Mouse (Mus musculus): ENCODE measurements at regions not wholly inside any gene's neighbourhood (a gene's known extent, or its start where the extent isn't known, plus 50 kb on each side); places are given as distances from the start of the nearest gene placed in this dataset.

GRCm38 (mm10) chr6:95207063-95207462, 90.0 kb downstream of the Kbtbd8 start:
- 37% methylated on average over 2 of the region's 2 CpGs for WGBS
- DNase-seq (ENCODE audit: low spot score) = peak; percentile 67
- Histone ChIP-seq H3K9me3 (ENCODE audit: control insufficient read depth, low read length) (no peaks in the 10 kb centered on the region), H3K36me3 (ENCODE audit: control insufficient read depth, insufficient read depth, low read length) (no peaks in the 10 kb centered on the region), H3K4me2 (ENCODE audit: low read depth, low read length, severe bottlenecking) (no peak overlapping the region), H3K27ac (ENCODE audit: low read depth, low read length) (no peak overlapping the region), H3K27me3 (ENCODE audit: control insufficient read depth, insufficient read depth, low read length) (no peaks in the 10 kb centered on the region; the same call in 1 of the 2 replicates), H3K9ac (ENCODE audit: low read length) (no peak overlapping the region), H3K4me3 (ENCODE audit: low read depth, low read length) (no peak overlapping the region), H3K4me1 (replicated peaks; ENCODE audit: control insufficient read depth, insufficient read depth, low read length) (peaks cover 6% of the 10 kb centered on the region)
- no peak for ATAC-seq (replicated peaks; ENCODE audit: low FRiP score)

- Histone ChIP-seq H3K4me1 (replicated peaks; ENCODE audit: control insufficient read depth, insufficient read depth, low read length) (no peaks in the 10 kb centered on the region), H3K9me3 (ENCODE audit: control insufficient read depth, low read length) (no peaks in the 10 kb centered on the region), H3K9ac (ENCODE audit: low read length) (no peak overlapping the region), H3K36me3 (ENCODE audit: control insufficient read depth, insufficient read depth, low read length) (no peaks in the 10 kb centered on the region), H3K27ac (ENCODE audit: low read depth, low read length) (no peak overlapping the region), H3K4me2 (ENCODE audit: low read depth, low read length, severe bottlenecking) (no peak overlapping the region), H3K4me3 (ENCODE audit: low read depth, low read length) (no peak overlapping the region), H3K27me3 (ENCODE audit: control insufficient read depth, insufficient read depth, low read length) (no peaks in the 10 kb centered on the region)
- WGBS = 51% methylated on average over 6 of the region's 6 CpGs
- no peak for DNase-seq (ENCODE audit: low spot score)
- ATAC-seq (replicated peaks; ENCODE audit: low FRiP score) = 0 out of 2 replicates have a peak, but pooled peaks have one; percentile 30
Observed at GRCm38 (mm10) chr6:95217431-95217830, 100.4 kb downstream of the Kbtbd8 start.

- Histone ChIP-seq H3K27me3 (ENCODE audit: control insufficient read depth, insufficient read depth, low read length) (no peaks in the 10 kb centered on the region), H3K9ac (ENCODE audit: low read length) (no peak overlapping the region), H3K36me3 (ENCODE audit: control insufficient read depth, insufficient read depth, low read length) (no peaks in the 10 kb centered on the region), H3K4me3 (ENCODE audit: low read depth, low read length) (no peak overlapping the region), H3K27ac (ENCODE audit: low read depth, low read length) (no peak overlapping the region), H3K9me3 (ENCODE audit: control insufficient read depth, low read length) (no peaks in the 10 kb centered on the region), H3K4me2 (ENCODE audit: low read depth, low read length, severe bottlenecking) (no peak overlapping the region), H3K4me1 (replicated peaks; ENCODE audit: control insufficient read depth, insufficient read depth, low read length) (no peaks in the 10 kb centered on the region)
- DNase-seq (ENCODE audit: low spot score) = no peak
- WGBS = 82% methylated on average over 3 of the region's 3 CpGs
- ATAC-seq (replicated peaks; ENCODE audit: low FRiP score) = no peak
Observed at GRCm38 (mm10) chr6:95218830-95219229, 101.8 kb downstream of the Kbtbd8 start.

- Histone ChIP-seq H3K27me3 (ENCODE audit: control insufficient read depth, insufficient read depth, low read length) (no peaks in the 10 kb centered on the region), H3K4me1 (replicated peaks; ENCODE audit: control insufficient read depth, insufficient read depth, low read length) (no peaks in the 10 kb centered on the region), H3K9me3 (ENCODE audit: control insufficient read depth, low read length) (no peaks in the 10 kb centered on the region), H3K4me3 (ENCODE audit: low read depth, low read length) (no peak overlapping the region), H3K4me2 (ENCODE audit: low read depth, low read length, severe bottlenecking) (no peak overlapping the region), H3K27ac (ENCODE audit: low read depth, low read length) (no peak overlapping the region), H3K36me3 (ENCODE audit: control insufficient read depth, insufficient read depth, low read length) (no peaks in the 10 kb centered on the region), H3K9ac (ENCODE audit: low read length) (no peak overlapping the region)
- peak; percentile 90 for DNase-seq (ENCODE audit: low spot score)
- WGBS = 31% methylated on average over 7 of the region's 7 CpGs
- ATAC-seq (replicated peaks; ENCODE audit: low FRiP score) = no peak; the same call in 1 of the 2 replicates
Observed at GRCm38 (mm10) chr6:95223537-95223936, 98.4 kb upstream of the Gm10234 start.

GRCm38 (mm10) chr6:95229885-95230284, 92.0 kb upstream of the Gm10234 start:
- WGBS = 85% methylated on average over 8 of the region's 8 CpGs
- ATAC-seq (replicated peaks; ENCODE audit: low FRiP score) (no peak), DNase-seq (ENCODE audit: low spot score) (no peak)
- no peaks in the 10 kb centered on the region for H3K4me1 ChIP-seq (replicated peaks; ENCODE audit: control insufficient read depth, insufficient read depth, low read length)
- no peaks in the 10 kb centered on the region for H3K9me3 ChIP-seq (ENCODE audit: control insufficient read depth, low read length)
- no peaks in the 10 kb centered on the region for H3K36me3 ChIP-seq (ENCODE audit: control insufficient read depth, insufficient read depth, low read length)
- H3K4me2 ChIP-seq (ENCODE audit: low read depth, low read length, severe bottlenecking) = no peak overlapping the region
- H3K4me3 ChIP-seq (ENCODE audit: low read depth, low read length) = no peak overlapping the region
- no peak overlapping the region for H3K27ac ChIP-seq (ENCODE audit: low read depth, low read length)
- H3K27me3 ChIP-seq (ENCODE audit: control insufficient read depth, insufficient read depth, low read length) = no peaks in the 10 kb centered on the region
- H3K9ac ChIP-seq (ENCODE audit: low read length) = no peak overlapping the region

- no peak overlapping the region for H3K4me2 ChIP-seq (ENCODE audit: low read depth, low read length, severe bottlenecking)
- no peaks in the 10 kb centered on the region for H3K9me3 ChIP-seq (ENCODE audit: control insufficient read depth, low read length)
- DNase-seq (ENCODE audit: low spot score) = no peak
- H3K27ac ChIP-seq (ENCODE audit: low read depth, low read length) = no peak overlapping the region
- H3K4me3 ChIP-seq (ENCODE audit: low read depth, low read length) = no peak overlapping the region
- H3K36me3 ChIP-seq (ENCODE audit: control insufficient read depth, insufficient read depth, low read length) = no peaks in the 10 kb centered on the region
- no peak overlapping the region for H3K9ac ChIP-seq (ENCODE audit: low read length)
- 90% methylated on average over 13 of the region's 13 CpGs for WGBS
- H3K27me3 ChIP-seq (ENCODE audit: control insufficient read depth, insufficient read depth, low read length) = no peaks in the 10 kb centered on the region
- no peak for ATAC-seq (replicated peaks; ENCODE audit: low FRiP score)
- no peaks in the 10 kb centered on the region for H3K4me1 ChIP-seq (replicated peaks; ENCODE audit: control insufficient read depth, insufficient read depth, low read length)
Observed at GRCm38 (mm10) chr6:95234712-95235111, 87.2 kb upstream of the Gm10234 start.

- H3K9me3 ChIP-seq (ENCODE audit: control insufficient read depth, low read length) = no peaks in the 10 kb centered on the region
- no peak for ATAC-seq (replicated peaks; ENCODE audit: low FRiP score)
- no peak overlapping the region for H3K4me3 ChIP-seq (ENCODE audit: low read depth, low read length)
- 83% methylated on average over 5 of the region's 5 CpGs for WGBS
- H3K9ac ChIP-seq (ENCODE audit: low read length) = no peak overlapping the region
- H3K36me3 ChIP-seq (ENCODE audit: control insufficient read depth, insufficient read depth, low read length) = no peaks in the 10 kb centered on the region
- no peaks in the 10 kb centered on the region for H3K4me1 ChIP-seq (replicated peaks; ENCODE audit: control insufficient read depth, insufficient read depth, low read length)
- H3K4me2 ChIP-seq (ENCODE audit: low read depth, low read length, severe bottlenecking) = no peak overlapping the region
- H3K27me3 ChIP-seq (ENCODE audit: control insufficient read depth, insufficient read depth, low read length) = no peaks in the 10 kb centered on the region
- H3K27ac ChIP-seq (ENCODE audit: low read depth, low read length) = no peak overlapping the region
- no peak for DNase-seq (ENCODE audit: low spot score)
Observed at GRCm38 (mm10) chr6:95243657-95244056, 78.3 kb upstream of the Gm10234 start.

- Histone ChIP-seq H3K27ac (ENCODE audit: low read depth, low read length) (no peak overlapping the region), H3K4me3 (ENCODE audit: low read depth, low read length) (no peak overlapping the region), H3K36me3 (ENCODE audit: control insufficient read depth, insufficient read depth, low read length) (no peaks in the 10 kb centered on the region), H3K9ac (ENCODE audit: low read length) (no peak overlapping the region), H3K27me3 (ENCODE audit: control insufficient read depth, insufficient read depth, low read length) (no peaks in the 10 kb centered on the region), H3K4me2 (ENCODE audit: low read depth, low read length, severe bottlenecking) (no peak overlapping the region), H3K9me3 (ENCODE audit: control insufficient read depth, low read length) (no peaks in the 10 kb centered on the region), H3K4me1 (replicated peaks; ENCODE audit: control insufficient read depth, insufficient read depth, low read length) (no peaks in the 10 kb centered on the region)
- 93% methylated on average over 7 of the region's 7 CpGs for WGBS
- DNase-seq (ENCODE audit: low spot score) (no peak), ATAC-seq (replicated peaks; ENCODE audit: low FRiP score) (no peak)
Observed at GRCm38 (mm10) chr6:95244911-95245310, 77.0 kb upstream of the Gm10234 start.

GRCm38 (mm10) chr6:95256303-95256702, 65.6 kb upstream of the Gm10234 start:
- Histone ChIP-seq H3K27ac (ENCODE audit: low read depth, low read length) (no peak overlapping the region), H3K4me2 (ENCODE audit: low read depth, low read length, severe bottlenecking) (no peak overlapping the region), H3K4me1 (replicated peaks; ENCODE audit: control insufficient read depth, insufficient read depth, low read length) (no peaks in the 10 kb centered on the region), H3K36me3 (ENCODE audit: control insufficient read depth, insufficient read depth, low read length) (no peaks in the 10 kb centered on the region), H3K9ac (ENCODE audit: low read length) (no peak overlapping the region), H3K27me3 (ENCODE audit: control insufficient read depth, insufficient read depth, low read length) (no peaks in the 10 kb centered on the region), H3K9me3 (ENCODE audit: control insufficient read depth, low read length) (no peaks in the 10 kb centered on the region), H3K4me3 (ENCODE audit: low read depth, low read length) (no peak overlapping the region)
- no peak for DNase-seq (ENCODE audit: low spot score)
- 43% methylated on average over 5 of the region's 5 CpGs for WGBS
- ATAC-seq (replicated peaks; ENCODE audit: low FRiP score) = no peak
